Mouse (Mus musculus) intestine, embryonic 16.5 days (tissue): ENCODE results near the gene 1110051M20Rik. TPM values are rescaled to one million over a fixed set of nuclear protein-coding genes. Genes with fewer than 3 reads are reported as not detected.

Experiments used
- ATAC-seq: fragments of 200-750 bp; cut with Nextera tagmentation; 2 replicates; pipeline ENCODE4 v1.8.0; 2017; ENCODE audit warnings: moderate TSS enrichment, moderate library complexity
- H3K27ac ChIP-seq: fragments of 300-500 bp; sonication (generic); 2 replicates; pipeline ENCODE4 v1.5.1; 2014; ENCODE audit warnings: mild to moderate bottlenecking, low read length
- H3K27me3 ChIP-seq: fragments of 300-500 bp; sonication (generic); replicated peaks from 2 replicates; pipeline ENCODE4 v1.6.1; 2014; ENCODE audit warnings: low read length, control low read depth, mixed read lengths; ENCODE audit not compliant: control insufficient read depth, insufficient read depth
- H3K36me3 ChIP-seq: fragments of 300-500 bp; sonication (generic); 2 replicates; pipeline ENCODE4 v1.6.1; 2014; ENCODE audit warnings: low read length, control low read depth; ENCODE audit not compliant: control insufficient read depth, insufficient read depth
- H3K4me1 ChIP-seq: fragments of 300-500 bp; sonication (generic); 2 replicates; pipeline ENCODE4 v1.6.1; 2014; ENCODE audit warnings: low read length, control low read depth, mixed read lengths; ENCODE audit not compliant: control insufficient read depth, insufficient read depth
- H3K4me2 ChIP-seq: fragments of 300-500 bp; sonication (generic); 2 replicates; pipeline ENCODE4 v1.6.1; 2014; ENCODE audit warnings: low read depth, low read length, control low read depth
- H3K4me3 ChIP-seq: fragments of 300-500 bp; sonication (generic); 2 replicates; pipeline ENCODE4 v1.5.1; 2014; ENCODE audit warnings: mild to moderate bottlenecking, low read length
- H3K9ac ChIP-seq: fragments of 300-500 bp; sonication (generic); 2 replicates; pipeline ENCODE4 v1.6.1; 2014; ENCODE audit warnings: low read depth, low read length
- H3K9me3 ChIP-seq: fragments of 300-500 bp; sonication (generic); 2 replicates; pipeline ENCODE4 v1.6.1; 2016; ENCODE audit warnings: low read length, control low read depth; ENCODE audit not compliant: control insufficient read depth
- WGBS: fragments of 180-500 bp; shearing (Covaris S2); extraction: QIAGEN DNeasy Blood & Tissue Kit; methylation state at CpG from one replicate; pipeline ENCODE4 v1.1.7; 2014; 5-methylcytosine and 5-hydroxymethylcytosine counted together
- polyA plus RNA-seq: library from polyadenylated mRNA; unstranded; fragments of >200 nt; fragmentation: Nextera tagmentation; extraction: Ambion mirVana; gene quantifications from 2 replicates; pipeline ENCODE4 v1.2.1, GENCODE M21; 2015

The 1110051M20Rik gene
- polyA plus RNA-seq, 1 experiment from 2014 or later = 36.0 TPM

GRCm38 (mm10) chr2:91314184-91314583 lies 130.3 kb downstream of the 1110051M20Rik start:
- H3K4me1 ChIP-seq = peaks cover 5% of the 10 kb centered on the region; the same call in 1 of the 2 replicates
- no peaks in the 10 kb centered on the region for H3K27me3 ChIP-seq
- H3K4me2 ChIP-seq = no peak overlapping the region
- no peaks in the 10 kb centered on the region for H3K9me3 ChIP-seq
- H3K36me3 ChIP-seq = no peaks in the 10 kb centered on the region
- H3K9ac ChIP-seq = no peak overlapping the region
- WGBS = 75% methylated on average over 7 of the region's 7 CpGs
- no peak overlapping the region for H3K4me3 ChIP-seq
- no peak for ATAC-seq
- no peak overlapping the region for H3K27ac ChIP-seq

GRCm38 (mm10) chr2:91312578-91313311 lies 131.8 kb downstream of the 1110051M20Rik start:
- H3K4me2 ChIP-seq = no peak overlapping the region
- ATAC-seq = peak; percentile 40
- no peak overlapping the region for H3K9ac ChIP-seq
- no peaks in the 10 kb centered on the region for H3K36me3 ChIP-seq
- peaks cover 10% of the 10 kb centered on the region for H3K4me1 ChIP-seq
- H3K4me3 ChIP-seq = no peak overlapping the region
- no peaks in the 10 kb centered on the region for H3K9me3 ChIP-seq
- H3K27ac ChIP-seq = 0 out of 2 replicates have a peak overlapping the region, but pooled peaks have one; percentile 7
- no peaks in the 10 kb centered on the region for H3K27me3 ChIP-seq
- WGBS = 47% methylated on average over 10 of the region's 10 CpGs

- Histone ChIP-seq H3K27ac (0 out of 2 replicates have a peak overlapping the region, but pooled peaks have one; percentile 8), H3K4me1 (peaks cover 10% of the 10 kb centered on the region), H3K36me3 (no peaks in the 10 kb centered on the region), H3K4me3 (no peak overlapping the region), H3K9me3 (no peaks in the 10 kb centered on the region), H3K9ac (no peak overlapping the region), H3K27me3 (no peaks in the 10 kb centered on the region), H3K4me2 (no peak overlapping the region)
- WGBS = 57% methylated on average over 3 of the region's 3 CpGs
- ATAC-seq = no peak
Measured at GRCm38 (mm10) chr2:91309546-91309945, 135.0 kb downstream of the 1110051M20Rik start.

GRCm38 (mm10) chr2:91308680-91309079 lies 135.8 kb downstream of the 1110051M20Rik start:
- Histone ChIP-seq H3K36me3 (no peaks in the 10 kb centered on the region), H3K27me3 (no peaks in the 10 kb centered on the region), H3K27ac (peak overlapping the region; percentile 60), H3K4me3 (no peak overlapping the region), H3K9ac (no peak overlapping the region), H3K4me1 (peaks cover 10% of the 10 kb centered on the region), H3K4me2 (no peak overlapping the region), H3K9me3 (no peaks in the 10 kb centered on the region)
- WGBS = 27% methylated on average over 5 of the region's 5 CpGs
- ATAC-seq = peak; percentile 16; the same call in 1 of the 2 replicates

- Histone ChIP-seq H3K9me3 (no peaks in the 10 kb centered on the region), H3K27ac (no peak overlapping the region), H3K4me2 (no peak overlapping the region), H3K36me3 (no peaks in the 10 kb centered on the region), H3K4me3 (no peak overlapping the region), H3K4me1 (peaks cover 6% of the 10 kb centered on the region), H3K9ac (no peak overlapping the region), H3K27me3 (no peaks in the 10 kb centered on the region)
- ATAC-seq = no peak
Measured at GRCm38 (mm10) chr2:91306589-91306988, 137.9 kb downstream of the 1110051M20Rik start.

- no peak overlapping the region for H3K27ac ChIP-seq
- ATAC-seq = no peak
- H3K9me3 ChIP-seq = no peaks in the 10 kb centered on the region
- H3K36me3 ChIP-seq = no peaks in the 10 kb centered on the region
- 93% methylated on average over 9 of the region's 9 CpGs for WGBS
- H3K4me1 ChIP-seq = peaks cover 6% of the 10 kb centered on the region
- H3K27me3 ChIP-seq = no peaks in the 10 kb centered on the region
- H3K4me3 ChIP-seq = no peak overlapping the region
- no peak overlapping the region for H3K9ac ChIP-seq
- no peak overlapping the region for H3K4me2 ChIP-seq
Measured at GRCm38 (mm10) chr2:91305926-91306325, 138.6 kb downstream of the 1110051M20Rik start.

- H3K36me3 ChIP-seq = no peaks in the 10 kb centered on the region
- 79% methylated on average over 3 of the region's 3 CpGs for WGBS
- ATAC-seq = no peak
- H3K4me2 ChIP-seq = no peak overlapping the region
- H3K9me3 ChIP-seq = no peaks in the 10 kb centered on the region
- no peak overlapping the region for H3K9ac ChIP-seq
- no peaks in the 10 kb centered on the region for H3K27me3 ChIP-seq
- no peak overlapping the region for H3K4me3 ChIP-seq
- H3K4me1 ChIP-seq = no peaks in the 10 kb centered on the region; the same call in 1 of the 2 replicates
- H3K27ac ChIP-seq = no peak overlapping the region
Measured at GRCm38 (mm10) chr2:91302845-91303244, 141.7 kb downstream of the 1110051M20Rik start.

GRCm38 (mm10) chr2:91301836-91302235 lies 142.7 kb downstream of the 1110051M20Rik start:
- Histone ChIP-seq H3K4me3 (no peak overlapping the region), H3K36me3 (no peaks in the 10 kb centered on the region), H3K4me2 (no peak overlapping the region), H3K4me1 (no peaks in the 10 kb centered on the region; the same call in 1 of the 2 replicates), H3K27ac (no peak overlapping the region), H3K9ac (no peak overlapping the region), H3K27me3 (no peaks in the 10 kb centered on the region), H3K9me3 (no peaks in the 10 kb centered on the region)
- no peak for ATAC-seq
- 65% methylated on average over 2 of the region's 2 CpGs for WGBS

GRCm38 (mm10) chr2:91300784-91301183 lies 143.7 kb downstream of the 1110051M20Rik start:
- no peak for ATAC-seq
- Histone ChIP-seq H3K4me3 (no peak overlapping the region), H3K4me1 (no peaks in the 10 kb centered on the region; the same call in 1 of the 2 replicates), H3K27ac (no peak overlapping the region), H3K27me3 (no peaks in the 10 kb centered on the region), H3K9ac (no peak overlapping the region), H3K9me3 (no peaks in the 10 kb centered on the region), H3K36me3 (no peaks in the 10 kb centered on the region), H3K4me2 (no peak overlapping the region)
- WGBS = 89% methylated on average over 2 of the region's 2 CpGs
